Mouse (Mus musculus): ENCODE results near the gene Dusp8. TPM values are rescaled to one million over a fixed set of nuclear protein-coding genes. Genes with fewer than 3 reads are reported as not detected.
A peak's percentile ranks its signal among the peaks of the same experiment; 100 is the strongest.
"Not testable (repeated sequence)": the region's sequence is repeated elsewhere in the genome, so short reads cannot be mapped to it uniquely, and the experiment has no call there.

The Dusp8 gene
- 136 and 141 TPM in 2 replicates for polyA plus RNA-seq (2014; fragmentation: Nextera tagmentation; extraction: Ambion mirVana)

DNA sequence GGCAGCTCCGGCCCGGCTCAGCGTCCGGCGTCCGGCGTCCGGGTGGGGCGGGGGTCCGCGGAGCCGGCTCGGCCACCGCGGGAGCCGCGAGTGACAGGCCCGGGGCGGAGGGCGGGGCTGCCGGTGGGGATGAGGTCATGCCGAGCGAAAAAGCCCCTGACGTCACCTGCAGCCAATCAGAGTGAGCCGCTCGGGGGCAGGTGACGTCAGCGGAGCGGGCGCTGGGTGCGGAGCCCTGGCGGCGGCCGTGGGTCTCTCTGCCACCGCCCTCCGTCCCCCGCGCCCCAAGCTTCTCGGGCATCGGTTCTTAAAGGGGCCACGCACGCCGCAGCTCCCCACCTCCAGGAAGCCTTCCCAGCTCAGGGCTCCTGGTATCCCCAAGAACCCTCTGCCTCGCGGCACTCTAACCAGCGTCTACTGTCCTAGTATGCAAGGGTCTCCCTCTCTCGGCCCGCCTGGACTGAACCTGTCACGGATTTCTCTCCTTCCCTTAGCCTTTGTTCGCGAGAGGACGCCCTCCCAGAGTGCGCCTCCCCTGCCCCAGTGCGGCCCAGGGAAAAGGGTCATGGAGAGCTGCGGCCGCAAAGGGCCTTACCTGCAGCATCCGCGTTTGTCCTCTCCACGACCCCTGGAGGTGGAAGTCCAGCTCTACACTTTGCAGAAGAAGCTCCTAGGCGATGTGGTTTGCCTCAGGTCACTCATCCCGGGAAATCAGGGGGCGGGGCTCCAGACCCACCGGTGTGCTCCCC lies at the start of gene Dusp8:
TSS of gene Dusp8 (minus strand) at position 661 of the 749 bp plus-strand sequence.
- peak within 1 kb of the TSS; percentile 100 for H3K9ac ChIP-seq (replicated peaks; ENCODE audit: low read depth, low read length)
- peak within 1 kb of the TSS; percentile 91 for H3K4me3 ChIP-seq (ENCODE audit: low read depth, low read length)
- H3K4me1 ChIP-seq (ENCODE audit: control insufficient read depth, insufficient read depth, low read length): peaks cover 45% of the 10 kb centered on the region
- no peaks in the 10 kb centered on the region for H3K27me3 ChIP-seq (ENCODE audit: control insufficient read depth, insufficient read depth, low read length)
- no peaks in the 10 kb centered on the region for H3K9me3 ChIP-seq (ENCODE audit: control insufficient read depth, low read length)
- peak within 1 kb of the TSS; percentile 88 for H3K4me2 ChIP-seq (ENCODE audit: low read depth, low read length)
- peak within 1 kb of the TSS; percentile 96 for H3K27ac ChIP-seq (ENCODE audit: low read depth, low read length)
- no peaks in the 10 kb centered on the region for H3K36me3 ChIP-seq (ENCODE audit: control insufficient read depth, insufficient read depth, low read length)
- peak; percentile 80 for ATAC-seq (ENCODE audit: low read depth)
- under 1% methylated on average over 60 of the region's 63 CpGs for WGBS

- WGBS: 78% methylated on average over 1 of the region's 1 CpGs
- Histone ChIP-seq H3K9ac (replicated peaks; ENCODE audit: low read depth, low read length) (no peak within 1 kb of the TSS), H3K27me3 (ENCODE audit: control insufficient read depth, insufficient read depth, low read length) (no peaks in the 10 kb centered on the region), H3K4me3 (ENCODE audit: low read depth, low read length) (no peak within 1 kb of the TSS), H3K4me1 (ENCODE audit: control insufficient read depth, insufficient read depth, low read length) (no peaks in the 10 kb centered on the region), H3K9me3 (ENCODE audit: control insufficient read depth, low read length) (no peaks in the 10 kb centered on the region), H3K27ac (ENCODE audit: low read depth, low read length) (no peak within 1 kb of the TSS), H3K4me2 (ENCODE audit: low read depth, low read length) (no peak within 1 kb of the TSS), H3K36me3 (ENCODE audit: control insufficient read depth, insufficient read depth, low read length) (no peaks in the 10 kb centered on the region)
- ATAC-seq (ENCODE audit: low read depth): no peak
Measured at GRCm38 (mm10) chr7:142144507-142144906, 48.9 kb upstream of the Dusp8 start, which contains the start of gene Gm45337. Gene Gm45337, minus strand, starts transcription at chr7:142144607.

DNA sequence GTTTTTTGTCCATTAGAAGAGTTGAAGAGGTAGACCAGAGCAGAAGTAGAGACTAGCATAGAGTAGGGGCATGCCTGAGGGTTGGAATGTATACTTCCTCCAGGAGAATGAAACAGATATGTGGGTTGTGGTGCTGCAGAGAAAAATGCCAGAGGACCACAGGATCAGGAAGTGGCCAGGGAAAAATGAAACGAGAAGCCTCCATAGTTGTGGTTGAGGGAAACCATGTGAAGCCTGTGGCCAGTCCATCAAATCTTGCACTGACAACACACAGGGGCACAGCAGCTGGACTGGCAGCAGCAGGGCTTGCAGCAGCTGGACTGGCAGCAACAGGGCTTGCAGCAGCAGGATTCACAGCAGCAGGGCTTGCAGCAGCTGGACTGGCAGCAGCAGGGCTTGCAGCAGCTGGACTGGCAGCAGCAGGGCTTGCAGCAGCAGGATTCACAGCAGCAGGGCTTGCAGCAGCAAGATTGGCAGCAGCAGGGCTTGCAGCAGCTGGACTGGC lies 47.9 kb upstream of the Dusp8 start:
- not testable (repeated sequence) for H3K4me2 ChIP-seq (ENCODE audit: low read depth, low read length); H3K4me3 ChIP-seq (ENCODE audit: low read depth, low read length); H3K9me3 ChIP-seq (ENCODE audit: control insufficient read depth, low read length); ATAC-seq (ENCODE audit: low read depth); H3K4me1 ChIP-seq (ENCODE audit: control insufficient read depth, insufficient read depth, low read length); H3K9ac ChIP-seq (replicated peaks; ENCODE audit: low read depth, low read length); H3K27ac ChIP-seq (ENCODE audit: low read depth, low read length); H3K27me3 ChIP-seq (ENCODE audit: control insufficient read depth, insufficient read depth, low read length); H3K36me3 ChIP-seq (ENCODE audit: control insufficient read depth, insufficient read depth, low read length)
- 74% methylated on average over 1 of the region's 1 CpGs for WGBS

GRCm38 (mm10) chr7:142140696-142141095 lies 45.1 kb upstream of the Dusp8 start:
- Histone ChIP-seq H3K36me3 (ENCODE audit: control insufficient read depth, insufficient read depth, low read length) (no peaks in the 10 kb centered on the region), H3K9ac (replicated peaks; ENCODE audit: low read depth, low read length) (no peak overlapping the region), H3K4me2 (ENCODE audit: low read depth, low read length) (no peak overlapping the region), H3K9me3 (ENCODE audit: control insufficient read depth, low read length) (no peaks in the 10 kb centered on the region), H3K4me1 (ENCODE audit: control insufficient read depth, insufficient read depth, low read length) (no peaks in the 10 kb centered on the region), H3K27ac (ENCODE audit: low read depth, low read length) (no peak overlapping the region), H3K27me3 (ENCODE audit: control insufficient read depth, insufficient read depth, low read length) (no peaks in the 10 kb centered on the region), H3K4me3 (ENCODE audit: low read depth, low read length) (no peak overlapping the region)
- 12% methylated on average over 1 of the region's 1 CpGs for WGBS
- no peak for ATAC-seq (ENCODE audit: low read depth)

GRCm38 (mm10) chr7:142135934-142136333 lies 40.3 kb upstream of the Dusp8 start, which contains the start of gene Gm39115:
Gene Gm39115, minus strand, starts transcription at chr7:142136034.
- not testable (repeated sequence) for H3K4me3 ChIP-seq (ENCODE audit: low read depth, low read length); H3K4me2 ChIP-seq (ENCODE audit: low read depth, low read length); H3K9ac ChIP-seq (replicated peaks; ENCODE audit: low read depth, low read length); H3K36me3 ChIP-seq (ENCODE audit: control insufficient read depth, insufficient read depth, low read length); H3K27ac ChIP-seq (ENCODE audit: low read depth, low read length); ATAC-seq (ENCODE audit: low read depth); H3K4me1 ChIP-seq (ENCODE audit: control insufficient read depth, insufficient read depth, low read length); H3K27me3 ChIP-seq (ENCODE audit: control insufficient read depth, insufficient read depth, low read length); H3K9me3 ChIP-seq (ENCODE audit: control insufficient read depth, low read length)
- WGBS: 45% methylated on average over 2 of the region's 2 CpGs

DNA sequence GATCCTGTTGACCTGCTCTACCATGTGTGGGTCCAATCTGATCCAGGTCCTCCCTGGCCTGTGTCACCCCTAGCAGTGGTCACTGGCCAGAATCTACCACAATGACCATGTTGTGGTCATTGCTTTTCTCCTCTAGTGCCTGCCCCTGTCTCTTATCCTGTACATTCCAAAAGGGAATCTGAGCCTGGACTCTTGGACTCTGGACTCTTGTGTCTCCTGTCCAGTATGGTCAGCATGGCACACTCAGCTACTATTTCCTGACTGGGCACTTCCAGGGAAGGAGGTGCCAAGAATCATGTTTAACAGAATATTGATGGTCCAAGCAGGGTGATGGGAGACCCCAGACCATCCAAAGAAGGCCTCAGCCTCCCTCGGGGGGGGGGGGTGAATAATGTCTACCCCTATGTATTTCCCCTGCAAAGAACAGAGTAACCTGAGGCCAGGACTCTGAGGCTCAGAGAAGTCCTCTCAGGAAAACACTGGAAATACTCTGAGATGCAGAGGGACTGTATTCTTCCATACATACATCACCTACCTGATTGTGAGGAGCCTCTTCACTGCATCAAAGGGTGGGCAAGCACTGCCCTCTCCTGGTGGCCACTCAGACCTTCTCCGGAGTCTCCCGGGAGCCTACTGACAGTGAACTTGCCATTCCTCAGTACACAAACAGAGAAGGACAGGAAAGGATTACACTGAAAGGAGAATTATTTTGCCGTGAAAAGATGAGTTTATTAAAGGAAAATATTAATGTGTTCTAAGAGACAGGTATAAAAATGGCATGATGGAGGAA lies 38.8 kb upstream of the Dusp8 start:
- WGBS: 63% methylated on average over 4 of the region's 4 CpGs
- no peak for ATAC-seq (ENCODE audit: low read depth)
- H3K27me3 ChIP-seq (ENCODE audit: control insufficient read depth, insufficient read depth, low read length): no peaks in the 10 kb centered on the region
- H3K4me1 ChIP-seq (ENCODE audit: control insufficient read depth, insufficient read depth, low read length): no peaks in the 10 kb centered on the region
- no peak overlapping the region for H3K4me2 ChIP-seq (ENCODE audit: low read depth, low read length)
- H3K9ac ChIP-seq (replicated peaks; ENCODE audit: low read depth, low read length): no peak overlapping the region
- no peak overlapping the region for H3K4me3 ChIP-seq (ENCODE audit: low read depth, low read length)
- no peaks in the 10 kb centered on the region for H3K9me3 ChIP-seq (ENCODE audit: control insufficient read depth, low read length)
- H3K27ac ChIP-seq (ENCODE audit: low read depth, low read length): no peak overlapping the region
- no peaks in the 10 kb centered on the region for H3K36me3 ChIP-seq (ENCODE audit: control insufficient read depth, insufficient read depth, low read length)

DNA sequence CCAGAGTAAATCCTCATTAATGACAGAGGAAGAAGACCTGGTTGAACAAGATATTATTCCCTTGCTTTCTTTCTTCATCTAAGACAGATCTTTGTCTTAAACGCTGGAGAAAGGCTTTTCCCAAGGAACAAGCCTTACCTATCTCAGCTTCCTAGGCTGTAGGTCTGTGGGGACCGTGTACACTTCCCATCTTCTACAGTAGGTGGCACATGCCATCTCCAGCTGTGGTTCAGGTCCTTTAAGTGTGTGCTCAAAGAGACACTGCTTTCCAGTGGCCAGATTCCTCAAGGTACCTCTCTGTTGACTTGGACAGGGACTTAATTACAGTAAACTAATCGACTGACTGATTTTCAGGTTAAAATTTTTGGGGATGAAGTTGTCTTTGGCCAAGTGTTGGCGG lies 33.2 kb upstream of the Dusp8 start:
- Histone ChIP-seq H3K4me2 (ENCODE audit: low read depth, low read length) (no peak overlapping the region), H3K4me1 (ENCODE audit: control insufficient read depth, insufficient read depth, low read length) (no peaks in the 10 kb centered on the region), H3K9ac (replicated peaks; ENCODE audit: low read depth, low read length) (no peak overlapping the region), H3K27ac (ENCODE audit: low read depth, low read length) (no peak overlapping the region), H3K36me3 (ENCODE audit: control insufficient read depth, insufficient read depth, low read length) (no peaks in the 10 kb centered on the region), H3K27me3 (ENCODE audit: control insufficient read depth, insufficient read depth, low read length) (no peaks in the 10 kb centered on the region), H3K9me3 (ENCODE audit: control insufficient read depth, low read length) (no peaks in the 10 kb centered on the region), H3K4me3 (ENCODE audit: low read depth, low read length) (no peak overlapping the region)
- WGBS: 64% methylated on average over 4 of the region's 4 CpGs
- no peak for ATAC-seq (ENCODE audit: low read depth)

DNA sequence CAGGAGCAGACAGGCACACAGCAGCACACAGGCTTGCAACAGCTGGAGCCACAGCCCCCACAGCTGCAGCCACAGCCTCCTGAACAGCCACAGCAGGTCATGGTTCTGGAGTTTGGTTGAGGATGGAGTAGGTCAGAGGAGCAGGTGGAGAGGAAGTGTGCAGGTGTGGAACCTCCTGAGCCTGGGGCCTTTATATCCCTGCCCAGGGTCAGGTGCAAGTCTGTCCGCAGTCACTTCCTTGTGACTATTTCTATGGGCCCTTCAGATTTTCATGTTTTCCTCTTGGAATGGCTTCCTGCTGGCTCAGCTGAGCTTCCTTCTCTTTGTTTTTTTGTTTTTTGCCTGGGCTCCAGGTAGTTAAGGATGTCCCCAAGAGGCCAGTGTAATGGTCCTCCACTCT lies 25.0 kb upstream of the Dusp8 start, which contains the start of gene Gm45618:
TSS of gene Gm45618 (minus strand) at position 101 of the 400 bp plus-strand sequence.
- H3K9me3 ChIP-seq (ENCODE audit: control insufficient read depth, low read length); ATAC-seq (ENCODE audit: low read depth); H3K27ac ChIP-seq (ENCODE audit: low read depth, low read length); H3K36me3 ChIP-seq (ENCODE audit: control insufficient read depth, insufficient read depth, low read length); H3K4me3 ChIP-seq (ENCODE audit: low read depth, low read length); H3K27me3 ChIP-seq (ENCODE audit: control insufficient read depth, insufficient read depth, low read length); H3K4me2 ChIP-seq (ENCODE audit: low read depth, low read length); H3K9ac ChIP-seq (replicated peaks; ENCODE audit: low read depth, low read length); H3K4me1 ChIP-seq (ENCODE audit: control insufficient read depth, insufficient read depth, low read length): not testable (repeated sequence)
- 88% methylated on average over 1 of the region's 1 CpGs for WGBS

GRCm38 (mm10) chr7:142119632-142120031 lies 24.0 kb upstream of the Dusp8 start:
- no peaks in the 10 kb centered on the region for H3K4me1 ChIP-seq (ENCODE audit: control insufficient read depth, insufficient read depth, low read length)
- no peak overlapping the region for H3K9ac ChIP-seq (replicated peaks; ENCODE audit: low read depth, low read length)
- no peaks in the 10 kb centered on the region for H3K36me3 ChIP-seq (ENCODE audit: control insufficient read depth, insufficient read depth, low read length)
- 31% methylated on average over 5 of the region's 5 CpGs for WGBS
- H3K27ac ChIP-seq (ENCODE audit: low read depth, low read length): no peak overlapping the region
- H3K27me3 ChIP-seq (ENCODE audit: control insufficient read depth, insufficient read depth, low read length): no peaks in the 10 kb centered on the region
- H3K4me3 ChIP-seq (ENCODE audit: low read depth, low read length): no peak overlapping the region
- no peak overlapping the region for H3K4me2 ChIP-seq (ENCODE audit: low read depth, low read length)
- H3K9me3 ChIP-seq (ENCODE audit: control insufficient read depth, low read length): no peaks in the 10 kb centered on the region
- ATAC-seq (ENCODE audit: low read depth): no peak
